Mouse (Mus musculus) intestine, embryonic 15.5 days (tissue): ENCODE data around the gene Cep57l1. TPM values are rescaled to one million over a fixed set of nuclear protein-coding genes. Genes with fewer than 3 reads are reported as not detected.
A peak's percentile ranks its signal among the peaks of the same experiment; 100 is the strongest.

Source experiments
- ATAC-seq: fragments of 200-750 bp; cut with Nextera tagmentation; 2 replicates; pipeline ENCODE4 v1.8.0; 2017; ENCODE audit warnings: moderate TSS enrichment, moderate library complexity
- H3K27ac ChIP-seq: fragments of 300-500 bp; sonication (generic); 2 replicates; pipeline ENCODE4 v1.5.1; 2015; ENCODE audit warnings: mild to moderate bottlenecking, inconsistent platforms
- H3K27me3 ChIP-seq: fragments of 300-500 bp; sonication (generic); replicated peaks from 2 replicates; pipeline ENCODE4 v1.6.1; 2015; ENCODE audit warnings: inconsistent platforms
- H3K36me3 ChIP-seq: fragments of 300-500 bp; sonication (generic); 2 replicates; pipeline ENCODE4 v1.6.1; 2015; ENCODE audit warnings: inconsistent platforms
- H3K4me1 ChIP-seq: fragments of 300-500 bp; sonication (generic); replicated peaks from 2 replicates; pipeline ENCODE4 v1.6.1; 2015; ENCODE audit warnings: inconsistent platforms
- H3K4me2 ChIP-seq: fragments of 300-500 bp; sonication (generic); replicated peaks from 2 replicates; pipeline ENCODE4 v1.6.1; 2015; ENCODE audit warnings: mild to moderate bottlenecking, inconsistent platforms
- H3K4me3 ChIP-seq: fragments of 300-500 bp; sonication (generic); replicated peaks from 2 replicates; pipeline ENCODE4 v1.5.1; 2015; ENCODE audit warnings: inconsistent platforms
- H3K9ac ChIP-seq: fragments of 300-500 bp; sonication (generic); 2 replicates; pipeline ENCODE4 v1.6.1; 2015; ENCODE audit warnings: inconsistent platforms
- H3K9me3 ChIP-seq: fragments of 300-500 bp; sonication (generic); 2 replicates; pipeline ENCODE4 v1.6.1; 2016; ENCODE audit warnings: inconsistent platforms
- WGBS: fragments of 180-500 bp; shearing (Covaris S2); methylation state at CpG from one replicate; pipeline ENCODE4 v1.1.7; 2015; 5-methylcytosine and 5-hydroxymethylcytosine counted together
- polyA plus RNA-seq: library from polyadenylated mRNA; unstranded; fragments of >200 nt; fragmentation: Nextera tagmentation; extraction: Ambion mirVana; gene quantifications from 2 replicates; pipeline ENCODE4 v1.2.1, GENCODE M21; 2015

The Cep57l1 gene
- polyA plus RNA-seq, 1 experiment from 2014 or later: 19.4 TPM

- no peaks in the 10 kb centered on the region for H3K36me3 ChIP-seq
- no peaks in the 10 kb centered on the region for H3K4me1 ChIP-seq
- no peaks in the 10 kb centered on the region for H3K9me3 ChIP-seq
- H3K27ac ChIP-seq: no peak overlapping the region
- H3K27me3 ChIP-seq: no peaks in the 10 kb centered on the region
- H3K9ac ChIP-seq: no peak overlapping the region
- ATAC-seq: no peak
- WGBS: 75% methylated on average over 9 of the region's 9 CpGs
- no peak overlapping the region for H3K4me2 ChIP-seq
- no peak overlapping the region for H3K4me3 ChIP-seq
These were observed 90.1 kb downstream of the Cep57l1 start for GRCm38 (mm10) chr10:41719587-41719986.

- no peak within 1 kb of the TSS for H3K9ac ChIP-seq
- no peaks in the 10 kb centered on the region for H3K4me1 ChIP-seq
- H3K9me3 ChIP-seq: no peaks in the 10 kb centered on the region
- no peak within 1 kb of the TSS for H3K27ac ChIP-seq
- H3K36me3 ChIP-seq: no peaks in the 10 kb centered on the region
- ATAC-seq: no peak
- H3K4me3 ChIP-seq: no peak within 1 kb of the TSS
- no peaks in the 10 kb centered on the region for H3K27me3 ChIP-seq
- 58% methylated on average over 15 of the region's 15 CpGs for WGBS
- H3K4me2 ChIP-seq: no peak within 1 kb of the TSS
These were observed 93.4 kb downstream of the Cep57l1 start, which contains the start of gene Ccdc162 for GRCm38 (mm10) chr10:41716029-41716897. Ccdc162 (minus strand) TSS chr10:41716634.

DNA sequence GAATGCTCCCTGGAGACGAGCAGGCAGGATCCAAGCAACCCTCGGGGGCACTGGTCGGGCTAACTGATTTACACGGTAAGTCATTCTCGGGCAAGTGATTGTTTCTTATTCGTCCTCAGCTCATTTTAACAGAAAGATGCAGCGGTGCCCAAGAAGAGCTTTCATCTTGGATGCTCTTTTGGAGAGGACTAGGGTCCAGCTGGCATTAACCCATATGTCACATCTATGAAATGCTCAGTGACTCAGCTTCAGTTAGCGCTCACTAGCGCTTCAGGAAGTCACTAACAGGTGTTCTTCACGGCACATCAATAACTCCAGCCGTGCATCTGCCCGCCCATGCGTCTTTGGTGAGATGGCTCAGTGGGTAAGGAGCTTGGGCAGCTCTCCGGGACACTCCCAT is 94.1 kb downstream of the Cep57l1 start:
- H3K27ac ChIP-seq: no peak overlapping the region
- no peak overlapping the region for H3K4me2 ChIP-seq
- H3K4me1 ChIP-seq: no peaks in the 10 kb centered on the region
- no peak for ATAC-seq
- no peaks in the 10 kb centered on the region for H3K9me3 ChIP-seq
- H3K27me3 ChIP-seq: no peaks in the 10 kb centered on the region
- H3K36me3 ChIP-seq: no peaks in the 10 kb centered on the region
- 93% methylated on average over 14 of the region's 14 CpGs for WGBS
- H3K9ac ChIP-seq: no peak overlapping the region
- H3K4me3 ChIP-seq: no peak overlapping the region

DNA sequence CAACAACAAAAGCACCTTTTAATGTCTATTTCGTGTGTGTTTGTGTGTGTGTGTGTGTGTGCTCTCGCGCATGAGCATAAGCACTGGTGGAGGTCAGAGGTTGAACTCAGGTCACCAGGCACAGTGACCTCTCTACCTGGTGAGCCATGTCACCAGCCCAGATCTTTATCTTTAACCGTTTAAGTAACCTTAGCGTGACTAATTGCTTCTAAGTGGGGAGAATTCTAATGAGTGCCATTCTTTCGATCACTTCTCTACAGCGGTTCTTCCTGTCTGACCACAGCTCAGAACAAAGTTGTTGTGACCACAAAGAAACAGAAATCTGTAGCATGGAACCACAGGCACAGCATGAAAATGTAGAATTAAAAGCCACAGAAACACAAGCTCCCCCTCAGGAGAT is 98.2 kb downstream of the Cep57l1 start:
- Histone ChIP-seq H3K27me3 (no peaks in the 10 kb centered on the region), H3K9ac (no peak overlapping the region), H3K9me3 (no peaks in the 10 kb centered on the region), H3K4me1 (no peaks in the 10 kb centered on the region), H3K4me2 (no peak overlapping the region), H3K36me3 (no peaks in the 10 kb centered on the region), H3K27ac (no peak overlapping the region), H3K4me3 (no peak overlapping the region)
- WGBS: 71% methylated on average over 7 of the region's 7 CpGs
- ATAC-seq: no peak

DNA sequence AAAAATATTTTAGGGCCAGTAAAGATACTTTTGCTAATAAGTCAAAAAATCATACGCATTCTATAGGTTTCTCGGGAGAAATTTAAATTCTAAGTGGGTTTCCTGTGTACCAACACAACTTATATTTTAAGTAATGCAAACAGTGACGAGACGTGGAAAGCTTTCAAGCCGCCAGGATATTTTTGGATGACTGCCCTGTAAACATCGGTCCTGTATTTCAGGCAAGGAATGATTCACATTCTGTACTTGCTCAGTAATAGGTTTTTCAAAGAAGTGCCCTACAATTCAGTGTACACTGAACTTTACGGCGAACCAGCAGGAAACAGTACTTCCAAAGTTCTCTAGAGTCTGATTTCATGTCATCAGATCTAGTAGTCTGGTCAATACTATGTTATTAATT is 98.9 kb downstream of the Cep57l1 start:
- no peak overlapping the region for H3K4me3 ChIP-seq
- no peaks in the 10 kb centered on the region for H3K9me3 ChIP-seq
- H3K4me2 ChIP-seq: no peak overlapping the region
- no peak for ATAC-seq
- WGBS: 80% methylated on average over 8 of the region's 8 CpGs
- H3K27me3 ChIP-seq: no peaks in the 10 kb centered on the region
- H3K36me3 ChIP-seq: no peaks in the 10 kb centered on the region
- H3K27ac ChIP-seq: no peak overlapping the region
- H3K4me1 ChIP-seq: no peaks in the 10 kb centered on the region
- no peak overlapping the region for H3K9ac ChIP-seq

DNA sequence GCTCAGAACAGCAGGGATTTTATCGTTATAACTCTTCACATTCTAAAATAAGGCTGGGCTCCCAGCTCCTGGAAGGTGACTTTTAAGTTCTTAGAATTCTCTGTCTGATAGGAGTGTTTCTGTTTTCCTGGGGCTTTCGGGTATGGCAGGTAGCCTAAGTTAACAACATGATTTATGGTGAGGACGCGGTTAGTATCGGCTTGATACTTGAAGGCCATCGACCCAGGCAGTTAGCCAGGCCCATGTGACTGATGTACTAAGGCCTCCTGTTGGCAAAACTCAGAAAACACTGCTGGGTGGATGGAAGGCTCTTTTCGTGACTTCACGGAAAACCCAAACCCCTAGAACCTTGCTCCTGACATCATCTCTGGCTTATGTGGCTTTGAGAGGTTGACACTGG is 100.3 kb downstream of the Cep57l1 start:
- no peak overlapping the region for H3K4me3 ChIP-seq
- H3K9ac ChIP-seq: no peak overlapping the region
- H3K27me3 ChIP-seq: no peaks in the 10 kb centered on the region
- 75% methylated on average over 8 of the region's 8 CpGs for WGBS
- no peak for ATAC-seq
- no peaks in the 10 kb centered on the region for H3K9me3 ChIP-seq
- H3K4me2 ChIP-seq: no peak overlapping the region
- no peaks in the 10 kb centered on the region for H3K36me3 ChIP-seq
- H3K4me1 ChIP-seq: no peaks in the 10 kb centered on the region
- H3K27ac ChIP-seq: no peak overlapping the region

- Histone ChIP-seq H3K4me2 (no peak overlapping the region), H3K27me3 (no peaks in the 10 kb centered on the region), H3K4me1 (no peaks in the 10 kb centered on the region), H3K36me3 (no peaks in the 10 kb centered on the region), H3K27ac (no peak overlapping the region), H3K4me3 (no peak overlapping the region), H3K9me3 (no peaks in the 10 kb centered on the region), H3K9ac (no peak overlapping the region)
- no peak for ATAC-seq
- WGBS: 79% methylated on average over 5 of the region's 5 CpGs
These were observed 110.0 kb downstream of the Cep57l1 start for GRCm38 (mm10) chr10:41699669-41700068.

DNA sequence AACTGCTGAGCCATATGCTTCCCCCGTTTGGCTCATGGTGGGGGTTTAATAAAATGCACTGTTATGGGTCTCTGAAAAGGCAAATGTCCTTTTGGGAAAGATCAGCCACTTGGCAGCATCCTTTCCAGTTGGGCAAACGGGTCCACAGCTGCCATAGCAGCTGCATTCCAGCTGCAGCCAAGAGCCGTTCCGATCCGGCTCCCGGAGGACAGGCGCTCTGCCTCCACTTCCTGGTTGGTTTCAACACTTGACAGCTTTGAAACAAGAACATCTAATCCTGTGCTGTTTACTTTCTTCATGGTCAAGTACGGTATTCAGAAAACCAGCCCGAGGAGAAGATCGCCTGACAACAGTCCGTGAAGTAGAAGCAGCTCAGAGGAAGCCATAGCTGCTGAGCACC is 112.6 kb downstream of the Cep57l1 start:
- H3K4me2 ChIP-seq: no peak overlapping the region
- H3K27me3 ChIP-seq: no peaks in the 10 kb centered on the region
- H3K9ac ChIP-seq: no peak overlapping the region
- no peaks in the 10 kb centered on the region for H3K4me1 ChIP-seq
- no peaks in the 10 kb centered on the region for H3K36me3 ChIP-seq
- H3K4me3 ChIP-seq: no peak overlapping the region
- no peaks in the 10 kb centered on the region for H3K9me3 ChIP-seq
- H3K27ac ChIP-seq: no peak overlapping the region
- 54% methylated on average over 11 of the region's 11 CpGs for WGBS
- ATAC-seq: no peak

GRCm38 (mm10) chr10:41690978-41691377 is 118.7 kb downstream of the Cep57l1 start:
- Histone ChIP-seq H3K4me2 (no peak overlapping the region), H3K27me3 (no peaks in the 10 kb centered on the region), H3K27ac (no peak overlapping the region), H3K9me3 (no peaks in the 10 kb centered on the region), H3K4me1 (0 out of 2 replicates have a peak, but pooled peaks cover 2% of the 10 kb centered on the region), H3K4me3 (no peak overlapping the region), H3K9ac (no peak overlapping the region), H3K36me3 (no peaks in the 10 kb centered on the region)
- no peak for ATAC-seq
- WGBS: 74% methylated on average over 4 of the region's 4 CpGs

GRCm38 (mm10) chr10:41689941-41690887 is 119.5 kb downstream of the Cep57l1 start:
- peak; percentile 58; the same call in 1 of the 2 replicates for ATAC-seq
- no peaks in the 10 kb centered on the region for H3K27me3 ChIP-seq

DNA sequence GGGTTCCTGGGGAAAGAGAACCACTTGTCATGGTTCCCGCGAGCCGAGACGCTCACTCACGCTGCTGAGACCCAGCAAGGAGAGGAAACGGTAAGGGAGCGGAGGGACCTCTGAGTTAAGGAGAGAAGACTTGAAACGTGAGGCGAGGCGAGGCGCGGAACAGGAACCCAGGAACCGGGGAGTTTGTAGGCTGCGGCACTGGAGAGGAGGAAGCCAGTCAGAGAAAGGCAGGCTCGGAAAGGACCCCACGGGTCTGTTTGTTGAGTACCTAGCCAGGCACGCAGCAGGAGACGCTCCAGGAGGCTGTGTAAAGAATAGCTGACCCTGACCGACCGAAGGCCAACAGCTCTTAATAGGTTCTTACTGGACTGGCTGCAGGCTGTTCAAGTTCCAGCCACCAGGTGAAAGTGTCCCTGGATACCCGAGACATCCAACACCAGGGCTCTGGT is 125.1 kb downstream of the Cep57l1 start:
- Histone ChIP-seq H3K4me3 (peak overlapping the region; percentile 16), H3K27me3 (no peaks in the 10 kb centered on the region), H3K27ac (no peak overlapping the region), H3K4me1 (0 out of 2 replicates have a peak, but pooled peaks cover 5% of the 10 kb centered on the region), H3K9me3 (no peaks in the 10 kb centered on the region), H3K9ac (peak overlapping the region; percentile 37; the same call in 1 of the 2 replicates), H3K4me2 (peak overlapping the region; percentile 62), H3K36me3 (no peaks in the 10 kb centered on the region)
- peak; percentile 46 for ATAC-seq
- WGBS: 2% methylated on average over 21 of the region's 21 CpGs

More at GRCm38 (mm10) chr10:41689941-41690887, 119.5 kb downstream of the Cep57l1 start:
- WGBS: 22% methylated on average over 24 of the region's 24 CpGs
- H3K9me3 ChIP-seq: no peaks in the 10 kb centered on the region
- no peak overlapping the region for H3K27ac ChIP-seq
- H3K9ac ChIP-seq: peak overlapping the region; percentile 24; the same call in 1 of the 2 replicates
- H3K4me3 ChIP-seq: peak overlapping the region; percentile 36
- H3K4me1 ChIP-seq: 0 out of 2 replicates have a peak, but pooled peaks cover 2% of the 10 kb centered on the region
- H3K4me2 ChIP-seq: peak overlapping the region; percentile 83
- H3K36me3 ChIP-seq: no peaks in the 10 kb centered on the region
